Mouse (Mus musculus) MEL (cell line): ENCODE measurements around the gene Snrpf. TPM values are rescaled to one million over a fixed set of nuclear protein-coding genes. Genes with fewer than 3 reads are reported as not detected.

Source experiments
- DNase-seq: peaks from one replicate; pipeline ENCODE4 v3.0.0; 2011; ENCODE audit warnings: low read depth, low spot score
- H3K27ac ChIP-seq: 2 replicates; pipeline ENCODE4 v1.5.1; 2012; ENCODE audit warnings: low read depth, mild to moderate bottlenecking, control low read depth, low read length, moderate library complexity; ENCODE audit not compliant: control insufficient read depth
- H3K27me3 ChIP-seq, 2 experiments: fragments of 150-350 bp in 1 of 2; sonication (generic) in 1 of 2; 2 replicates each; pipeline ENCODE4 v1.6.1; 2012; ENCODE audit warnings: low read length in 2 of 2, mild to moderate bottlenecking in 2 of 2, improper control_type of control experiment in 1 of 2, moderate library complexity in 1 of 2; ENCODE audit not compliant: insufficient read depth in 2 of 2, control insufficient read depth in 1 of 2
- H3K36me3 ChIP-seq, 2 experiments: 2 replicates each; pipeline ENCODE4 v1.6.1; 2012 to 2014; ENCODE audit warnings: low read length in 2 of 2, improper control_type of control experiment in 1 of 2, inconsistent platforms in 1 of 2, mild to moderate bottlenecking in 1 of 2; ENCODE audit not compliant: insufficient read depth in 2 of 2, control insufficient read depth in 1 of 2
- H3K4me1 ChIP-seq, 2 experiments: fragments of 150-350 bp in 1 of 2; sonication (generic) in 1 of 2; 2 replicates each; pipeline ENCODE4 v1.6.1; 2012; ENCODE audit warnings: low read length in 2 of 2, improper control_type of control experiment in 1 of 2, mild to moderate bottlenecking in 1 of 2; ENCODE audit not compliant: insufficient read depth in 2 of 2, control insufficient read depth in 1 of 2
- H3K4me3 ChIP-seq, 2 experiments: fragments of 150-350 bp in 1 of 2; sonication (generic) in 1 of 2; 2 replicates each; pipeline ENCODE4 v1.5.1; 2012; ENCODE audit warnings: low read depth in 2 of 2, low read length in 2 of 2, mild to moderate bottlenecking in 2 of 2, moderate library complexity in 2 of 2, control low read depth in 1 of 2, improper control_type of control experiment in 1 of 2; ENCODE audit not compliant: control insufficient read depth in 1 of 2, insufficient read depth in 1 of 2
- H3K79me2 ChIP-seq: 2 replicates; pipeline ENCODE4 v1.6.1; 2012; ENCODE audit warnings: mild to moderate bottlenecking, low read length, moderate library complexity; ENCODE audit not compliant: control insufficient read depth, poor library complexity, insufficient read depth
- H3K9ac ChIP-seq: 2 replicates; pipeline ENCODE4 v1.6.1; 2012; ENCODE audit warnings: low read depth, mild to moderate bottlenecking, control low read depth, low read length, moderate library complexity; ENCODE audit not compliant: control insufficient read depth, poor library complexity, severe bottlenecking
- H3K9me3 ChIP-seq: fragments of 150-350 bp; sonication (generic); replicated peaks from 2 replicates; pipeline ENCODE4 v1.6.1; 2012; ENCODE audit warnings: mild to moderate bottlenecking, low read length, improper control_type of control experiment, moderate library complexity; ENCODE audit not compliant: insufficient read depth
- BHLHE40 ChIP-seq: IDR thresholded peaks from 2 replicates; pipeline ENCODE4 v1.6.1; 2012; ENCODE audit warnings: low read depth, mild to moderate bottlenecking, inconsistent platforms, low read length, improper control_type of control experiment, borderline replicate concordance
- CHD1 ChIP-seq: IDR thresholded peaks from 2 replicates; pipeline ENCODE4 v1.6.1; 2012; ENCODE audit warnings: low read depth, mild to moderate bottlenecking, inconsistent platforms, low read length, improper control_type of control experiment
- CHD2 ChIP-seq: IDR thresholded peaks from 2 replicates; pipeline ENCODE4 v1.6.1; 2011; ENCODE audit warnings: low read length, improper control_type of control experiment
- CTCF ChIP-seq, 3 experiments: IDR thresholded peaks in 2 of 3; conservative IDR thresholded peaks in 1 of 3; 2 replicates each; pipeline ENCODE4 v1.5.1; 2011 to 2012; ENCODE audit warnings: low read length in 3 of 3, low read depth in 2 of 3, mild to moderate bottlenecking in 2 of 3, improper control_type of control experiment in 1 of 3, inconsistent platforms in 1 of 3, mixed read lengths in 1 of 3, moderate library complexity in 1 of 3; ENCODE audit not compliant: control insufficient read depth in 1 of 3, insufficient read depth in 1 of 3, poor library complexity in 1 of 3, severe bottlenecking in 1 of 3
- E2F4 ChIP-seq: IDR thresholded peaks from 2 replicates; pipeline ENCODE4 v1.6.1; 2011; ENCODE audit warnings: low read depth, low read length, improper control_type of control experiment, borderline replicate concordance
- ELF1 ChIP-seq: IDR thresholded peaks from 2 replicates; pipeline ENCODE4 v1.6.1; 2014; ENCODE audit warnings: low read depth, mild to moderate bottlenecking, inconsistent platforms, low read length, improper control_type of control experiment, moderate library complexity
- GABPA ChIP-seq: IDR thresholded peaks from 2 replicates; pipeline ENCODE4 v1.6.1; 2012; ENCODE audit warnings: low read depth, mild to moderate bottlenecking, inconsistent platforms, low read length, improper control_type of control experiment, moderate library complexity
- GATA1 ChIP-seq: IDR thresholded peaks from 2 replicates; pipeline ENCODE4 v1.6.1; 2011; ENCODE audit warnings: low read depth, low read length, improper control_type of control experiment
- HCFC1 ChIP-seq: IDR thresholded peaks from 2 replicates; pipeline ENCODE4 v1.6.1; 2012; ENCODE audit warnings: low read depth, mild to moderate bottlenecking, inconsistent platforms, low read length, improper control_type of control experiment, moderate library complexity
- JUND ChIP-seq: IDR thresholded peaks from 2 replicates; pipeline ENCODE4 v1.6.1; 2011; ENCODE audit warnings: low read depth, mild to moderate bottlenecking, improper control_type of control experiment, low read length
- MAFK ChIP-seq: IDR thresholded peaks from 2 replicates; pipeline ENCODE4 v1.6.1; 2011; ENCODE audit warnings: low read depth, mild to moderate bottlenecking, low read length, improper control_type of control experiment, borderline replicate concordance
- NELFE ChIP-seq: IDR thresholded peaks from 2 replicates; pipeline ENCODE4 v1.6.1; 2011; ENCODE audit warnings: low read depth, low read length, improper control_type of control experiment
- NRF1 ChIP-seq: IDR thresholded peaks from 2 replicates; pipeline ENCODE4 v1.6.1; 2014; ENCODE audit warnings: low read depth, mild to moderate bottlenecking, inconsistent platforms, low read length, improper control_type of control experiment, moderate library complexity; ENCODE audit not compliant: poor library complexity, insufficient read depth, severe bottlenecking
- POLR2A ChIP-seq, 2 experiments: IDR thresholded peaks; 2 replicates each; pipeline ENCODE4 v1.6.1; 2011 to 2012; ENCODE audit warnings: low read length in 2 of 2, mild to moderate bottlenecking in 2 of 2, control low read depth in 1 of 2, improper control_type of control experiment in 1 of 2, low read depth in 1 of 2, moderate library complexity in 1 of 2; ENCODE audit not compliant: control insufficient read depth in 1 of 2, insufficient read depth in 1 of 2, poor library complexity in 1 of 2
- POLR2AphosphoS2 ChIP-seq: IDR thresholded peaks from 2 replicates; pipeline ENCODE4 v1.6.1; 2011; ENCODE audit warnings: low read length, improper control_type of control experiment
- RCOR1 ChIP-seq: IDR thresholded peaks from 2 replicates; pipeline ENCODE4 v1.6.1; 2012; ENCODE audit warnings: low read depth, mild to moderate bottlenecking, inconsistent platforms, low read length, improper control_type of control experiment
- SIN3A ChIP-seq: IDR thresholded peaks from 2 replicates; pipeline ENCODE4 v1.6.1; 2012; ENCODE audit warnings: low read length, improper control_type of control experiment, inconsistent platforms
- TAL1 ChIP-seq: IDR thresholded peaks from 2 replicates; pipeline ENCODE4 v1.6.1; 2012; ENCODE audit warnings: mild to moderate bottlenecking, inconsistent platforms, low read length, moderate library complexity, mixed read lengths
- TCF12 ChIP-seq: IDR thresholded peaks from 2 replicates; pipeline ENCODE4 v1.6.1; 2014; ENCODE audit warnings: low read depth, mild to moderate bottlenecking, inconsistent platforms, low read length, improper control_type of control experiment, moderate library complexity
- USF2 ChIP-seq, 2 experiments: IDR thresholded peaks; 2 replicates each; pipeline ENCODE4 v1.6.1; 2011 to 2012; ENCODE audit warnings: improper control_type of control experiment in 2 of 2, low read length in 2 of 2, borderline replicate concordance in 1 of 2, inconsistent platforms in 1 of 2, low read depth in 1 of 2, mild to moderate bottlenecking in 1 of 2; ENCODE audit not compliant: insufficient read depth in 1 of 2
- ZC3H11A ChIP-seq: IDR thresholded peaks from 2 replicates; pipeline ENCODE4 v1.6.1; 2012; ENCODE audit warnings: low read depth, mild to moderate bottlenecking, inconsistent platforms, low read length, improper control_type of control experiment
- ZMIZ1 ChIP-seq: IDR thresholded peaks from 2 replicates; pipeline ENCODE4 v1.6.1; 2012; ENCODE audit warnings: low read depth, mild to moderate bottlenecking, inconsistent platforms, low read length, improper control_type of control experiment, moderate library complexity
- ZNF384 ChIP-seq: IDR thresholded peaks from 2 replicates; pipeline ENCODE4 v1.6.1; 2012; ENCODE audit warnings: low read depth, mild to moderate bottlenecking, inconsistent platforms, low read length, improper control_type of control experiment
- polyA plus RNA-seq, 2 experiments: library from polyadenylated mRNA; stranded (reverse) in 1 of 2; unstranded in 1 of 2; fragments of >175 nt in 1 of 2; fragments of >200 nt in 1 of 2; gene quantifications; 2 replicates each; pipeline versions ENCODE4 v1.2.1 to v1.2.4; 2012; ENCODE audit warnings: low replicate concordance in 2 of 2, low read depth in 1 of 2; ENCODE audit not compliant: insufficient read length in 2 of 2, insufficient read depth in 1 of 2, missing spikeins in 1 of 2
- total RNA-seq: library from RNA; depleted of rRNA; stranded (reverse); fragments of 300-350 nt; gene quantifications from 2 replicates; pipeline ENCODE4 v1.2.3, GENCODE M21; 2012

Gene Snrpf
- total and polyA plus RNA-seq, 3 experiments: 91.5 to 150 TPM; not detected in 1

DNA sequence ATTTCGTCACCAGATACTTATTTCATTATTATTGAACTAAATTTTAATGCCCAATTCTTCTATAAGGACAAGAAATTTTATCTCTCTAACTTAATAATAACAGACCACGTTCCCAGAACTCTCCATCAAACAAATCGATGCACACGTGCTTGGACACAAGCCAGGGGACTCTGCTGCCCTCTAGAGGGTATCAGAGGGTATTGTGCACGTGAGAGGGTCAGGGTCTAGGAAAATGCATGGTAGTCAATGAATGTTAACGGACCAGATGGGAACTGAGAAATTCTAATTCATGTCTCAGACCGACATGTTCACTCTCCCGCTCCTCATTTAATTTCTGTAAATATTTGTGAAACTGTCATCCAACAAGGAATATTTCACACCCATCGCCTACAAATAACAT lies 18.5 kb upstream of the Snrpf start:
- TF ChIP-seq POLR2A (IDR thresholded peaks at IDR 0.05; ENCODE audit: control insufficient read depth in 1 of 2, insufficient read depth in 1 of 2, low read depth in 1 of 2, low read length in 2 of 2, poor library complexity in 1 of 2) (no peak), BHLHE40 (peak; percentile 76; the same call in 1 of the 2 replicates), ZC3H11A (no peak), GABPA (no peak), CHD2 (no peak), ELF1 (no peak), JUND (no peak), CTCF (IDR thresholded peaks at IDR 0.05 in 2 of 3, conservative IDR thresholded peaks at IDR 0.05 in 1 of 3; ENCODE audit: control insufficient read depth in 1 of 3, insufficient read depth in 1 of 3, low read depth in 2 of 3, low read length in 3 of 3, poor library complexity in 1 of 3, severe bottlenecking in 1 of 3) (peak; percentile 33 to 39 (median 37); a peak in 5 of 6 replicates)
- peak; percentile 13 for DNase-seq
- Histone ChIP-seq H3K4me3 (no peak overlapping the region), H3K9me3 (no peaks in the 10 kb centered on the region), H3K27ac (no peak overlapping the region), H3K79me2 (no peaks in the 10 kb centered on the region), H3K4me1 (no peaks in the 10 kb centered on the region), H3K9ac (no peak overlapping the region), H3K27me3 (no peaks in the 10 kb centered on the region), H3K36me3 (no peaks in the 10 kb centered on the region)

DNA sequence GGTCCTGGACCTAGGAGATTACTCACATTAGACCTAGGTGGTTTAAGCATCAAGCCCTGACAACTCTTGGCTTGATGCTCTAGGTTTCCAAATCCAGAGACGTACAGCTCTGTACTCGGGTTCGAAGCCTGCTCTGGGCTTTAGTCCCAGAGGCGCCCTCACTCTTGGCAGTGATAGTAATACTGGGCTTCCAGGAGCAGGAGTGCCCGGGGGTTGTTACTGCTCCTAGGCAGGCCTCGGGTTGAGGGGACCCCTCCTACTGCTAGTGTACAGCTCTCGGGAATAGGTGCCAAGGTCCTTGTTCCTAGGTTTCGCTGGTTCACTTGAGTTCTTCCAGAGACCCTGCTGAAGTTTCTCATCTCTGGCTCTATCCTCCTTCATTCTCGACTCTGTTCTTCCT lies 16.8 kb upstream of the Snrpf start:
- Histone ChIP-seq H3K27ac (no peak overlapping the region), H3K4me3 (no peak overlapping the region), H3K9ac (no peak overlapping the region), H3K27me3 (no peaks in the 10 kb centered on the region), H3K36me3 (no peaks in the 10 kb centered on the region), H3K4me1 (no peaks in the 10 kb centered on the region), H3K9me3 (no peaks in the 10 kb centered on the region), H3K79me2 (no peaks in the 10 kb centered on the region)
- DNase-seq: no peak
- no peak for TF ChIP-seq SIN3A
- no peak for TF ChIP-seq USF2 (IDR thresholded peaks at IDR 0.05; ENCODE audit: borderline replicate concordance in 1 of 2, insufficient read depth in 1 of 2, low read depth in 1 of 2, low read length in 2 of 2)
- no peak for TF ChIP-seq RCOR1
- TF ChIP-seq TCF12: no peak
- TF ChIP-seq GATA1: no peak
- TF ChIP-seq NELFE: no peak
- no peak for TF ChIP-seq TAL1
- TF ChIP-seq POLR2AphosphoS2: no peak
- TF ChIP-seq NRF1: no peak
- TF ChIP-seq MAFK: no peak
- TF ChIP-seq ZMIZ1: no peak
- TF ChIP-seq ZNF384: no peak
- TF ChIP-seq E2F4: no peak
- no peak for TF ChIP-seq CHD1
- TF ChIP-seq CHD2: no peak
- TF ChIP-seq BHLHE40: no peak
- TF ChIP-seq HCFC1: no peak
